Comparison of ENCODE assay signal across 9 mouse cellular contexts in the genomic region with DNA sequence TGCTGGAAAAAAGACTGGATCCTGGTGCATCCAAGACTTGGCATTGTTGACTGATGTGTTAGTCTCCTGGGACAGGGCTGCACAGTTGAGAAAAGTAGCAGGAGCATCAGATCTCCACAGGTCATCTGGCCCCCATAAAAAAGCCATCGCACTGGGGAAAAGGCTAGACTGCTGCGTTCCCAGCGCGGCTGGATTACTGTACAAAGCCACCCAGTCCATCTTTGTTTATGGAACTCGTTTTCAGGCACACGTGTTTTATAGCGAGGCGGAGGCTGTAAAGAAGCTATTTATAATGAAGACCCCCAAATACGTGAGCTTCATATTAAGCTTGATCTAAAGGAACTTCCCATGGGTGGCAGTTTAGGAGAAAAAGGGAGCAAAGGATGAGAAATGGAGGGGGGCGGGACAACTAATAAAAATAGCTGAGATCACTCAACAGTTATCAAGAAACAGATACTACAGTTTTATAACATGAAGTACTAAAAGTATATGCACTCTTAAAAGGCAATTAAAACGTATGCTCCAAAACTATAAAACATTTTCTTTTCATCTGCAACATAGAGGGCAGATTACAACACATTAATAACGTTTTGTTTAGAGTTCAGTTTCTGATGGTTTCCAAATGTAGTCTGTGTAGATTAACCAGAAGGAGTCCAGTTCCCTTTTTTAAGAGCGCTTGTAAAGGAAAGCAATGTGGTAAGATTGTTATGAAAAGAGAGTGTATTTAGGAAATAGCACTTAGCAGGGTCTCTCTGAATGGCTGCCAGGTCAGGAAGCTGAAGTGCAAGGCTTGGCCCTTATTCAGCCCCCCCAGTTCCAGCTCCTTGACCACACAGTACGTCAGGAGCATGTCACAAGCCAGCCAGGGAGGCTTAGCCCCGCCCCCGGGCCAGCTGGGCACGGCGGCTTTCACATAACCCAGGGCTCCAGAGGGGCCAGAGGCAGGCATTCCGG.
A peak's percentile ranks its signal among the peaks of the same experiment; 100 is the strongest.
DNase-seq lines count a peak whose midpoint lies in the region; ATAC-seq lines count a peak whose summit lies in the region.
"Had no signal": no experiment of that assay in that cellular context is flagged by ENCODE, and none has a peak within 500 bp of the region (broad histone marks: within the 10 kb centered on the region; RNA-seq: fewer than 3 reads in every experiment).

No protein-coding gene starts in this region.

- peaks cover 14% of the 10 kb centered on the region for H3K27me3 ChIP-seq in embryonic facial prominence, embryonic 13.5 days
- peaks cover 56% of the 10 kb centered on the region for H3K27me3 ChIP-seq in limb, embryonic 12.5 days

- H3K27ac ChIP-seq in embryonic facial prominence, embryonic 13.5 days = no peak overlapping the region
- peak overlapping the region; percentile 64; the same call in 1 of the 2 replicates for H3K27ac ChIP-seq in limb, embryonic 12.5 days

- DNase-seq in cerebellum, postnatal 10 days = peak; percentile 65 to 77
- DNase-seq in cerebellum, adult 9-11 months = no peak
- DNase-seq in B cell, adult 2 months = peak; percentile 64 to 70
- DNase-seq in heart, postnatal 14 days = peak; percentile 80 to 81
- DNase-seq in testis, postnatal 10 days (ENCODE audit: low spot score) = peak; percentile 76

- H3K36me3 ChIP-seq in embryonic facial prominence, embryonic 13.5 days = no peaks in the 10 kb centered on the region
- no peaks in the 10 kb centered on the region for H3K36me3 ChIP-seq in limb, embryonic 12.5 days

- H3K4me3 ChIP-seq in embryonic facial prominence, embryonic 13.5 days = no peak overlapping the region
- no peak overlapping the region for H3K4me3 ChIP-seq in limb, embryonic 12.5 days (replicated peaks)
- H3K4me3 ChIP-seq: erythroblast, embryonic 14.5 days had no signal

- intact Hi-C loops in heart, postnatal 14 days (cut with DNase I) = no loop called here

- WGBS in embryonic facial prominence, embryonic 13.5 days = 49% methylated on average over 19 of the region's 19 CpGs
- WGBS in limb, embryonic 12.5 days = 13% methylated on average over 19 of the region's 19 CpGs

- peaks cover 33% of the 10 kb centered on the region for H3K4me1 ChIP-seq in embryonic facial prominence, embryonic 13.5 days
- H3K4me1 ChIP-seq in limb, embryonic 12.5 days (replicated peaks) = peaks cover 59% of the 10 kb centered on the region

- no peak overlapping the region for H3K9ac ChIP-seq in embryonic facial prominence, embryonic 13.5 days
- H3K9ac ChIP-seq in limb, embryonic 12.5 days (replicated peaks) = no peak overlapping the region

- ATAC-seq in embryonic facial prominence, embryonic 13.5 days (ENCODE audit: insufficient number of reproducible peaks, insufficient read depth, low FRiP score, low TSS enrichment, low read depth) = no peak
- peak; percentile 72 for ATAC-seq in limb, embryonic 12.5 days (ENCODE audit: insufficient number of reproducible peaks, insufficient read depth, low FRiP score, low TSS enrichment, low read depth)
- ATAC-seq in megakaryocyte-erythroid progenitor cell, adult 5-6 weeks (replicated peaks; ENCODE audit: low FRiP score, low TSS enrichment, poor library complexity, severe bottlenecking) = peak; percentile 51; the same call in 1 of the 2 replicates

- H3K4me2 ChIP-seq in embryonic facial prominence, embryonic 13.5 days = peak overlapping the region; percentile 21; the same call in 1 of the 2 replicates
- peak overlapping the region; percentile 39 for H3K4me2 ChIP-seq in limb, embryonic 12.5 days

- H3K9me3 ChIP-seq in embryonic facial prominence, embryonic 13.5 days = no peaks in the 10 kb centered on the region
- no peaks in the 10 kb centered on the region for H3K9me3 ChIP-seq in limb, embryonic 12.5 days
